Mouse (Mus musculus): ENCODE data around the gene Mtm1.

GRCm38 (mm10) chrX:71294191-71294590, 83.6 kb downstream of the Mtm1 start:
- TF ChIP-seq EP300 (IDR thresholded peaks at IDR 0.05; ENCODE audit: low read depth) (no peak), CTCF (IDR thresholded peaks at IDR 0.05; ENCODE audit: low read depth) (no peak)
